20 mouse cellular contexts compared by ENCODE assay signal in genomic region chr6:106237046-106237948, GRCm38 (mm10).
A peak's percentile ranks its signal among the peaks of the same experiment; 100 is the strongest.
DNase-seq lines count a peak whose midpoint lies in the region; ATAC-seq lines count a peak whose summit lies in the region.
"Had no signal": no experiment of that assay in that cellular context is flagged by ENCODE, and none has a peak within 500 bp of the region (broad histone marks: within the 10 kb centered on the region; RNA-seq: fewer than 3 reads in every experiment).

No protein-coding gene starts in this region.

- no peak overlapping the region for H3K27ac ChIP-seq in forebrain, embryonic 12.5 days
- no peak overlapping the region for H3K27ac ChIP-seq in forebrain, embryonic 13.5 days
- no peak overlapping the region for H3K27ac ChIP-seq in kidney, embryonic 15.5 days
- no peak overlapping the region; the same call in 1 of the 2 replicates for H3K27ac ChIP-seq in neural tube, embryonic 14.5 days (ENCODE audit: low read depth, low read length)
- H3K27ac ChIP-seq in forebrain, embryonic 14.5 days (ENCODE audit: low read depth, low read length): no peak overlapping the region
- H3K27ac ChIP-seq: embryonic facial prominence, embryonic 15.5 days; gastrocnemius, adult 2 months; left cerebral cortex, adult 2 months; limb, embryonic 13.5 days had no signal

- 65% methylated on average over 12 of the region's 12 CpGs for WGBS in forebrain, embryonic 12.5 days
- WGBS in forebrain, embryonic 13.5 days: 65% methylated on average over 12 of the region's 12 CpGs
- 26% methylated on average over 12 of the region's 12 CpGs for WGBS in kidney, embryonic 15.5 days
- WGBS in neural tube, embryonic 14.5 days: 34% methylated on average over 12 of the region's 12 CpGs
- WGBS in forebrain, embryonic 14.5 days: 66% methylated on average over 12 of the region's 12 CpGs

- H3K9me3 ChIP-seq in forebrain, embryonic 12.5 days: no peaks in the 10 kb centered on the region
- H3K9me3 ChIP-seq in forebrain, embryonic 13.5 days (replicated peaks): no peaks in the 10 kb centered on the region
- no peaks in the 10 kb centered on the region for H3K9me3 ChIP-seq in kidney, embryonic 15.5 days (replicated peaks)
- no peaks in the 10 kb centered on the region for H3K9me3 ChIP-seq in neural tube, embryonic 14.5 days (ENCODE audit: control insufficient read depth, low read length)
- H3K9me3 ChIP-seq in forebrain, embryonic 14.5 days (replicated peaks; ENCODE audit: control insufficient read depth, low read length): no peaks in the 10 kb centered on the region
- H3K9me3 ChIP-seq: embryonic facial prominence, embryonic 15.5 days; limb, embryonic 13.5 days had no signal

- no peak overlapping the region for H3K9ac ChIP-seq in forebrain, embryonic 12.5 days
- no peak overlapping the region for H3K9ac ChIP-seq in forebrain, embryonic 13.5 days
- H3K9ac ChIP-seq in kidney, embryonic 15.5 days: no peak overlapping the region
- no peak overlapping the region for H3K9ac ChIP-seq in neural tube, embryonic 14.5 days (replicated peaks; ENCODE audit: low read depth, low read length)
- H3K9ac ChIP-seq in forebrain, embryonic 14.5 days (ENCODE audit: low read length): no peak overlapping the region
- H3K9ac ChIP-seq: embryonic facial prominence, embryonic 15.5 days; limb, embryonic 13.5 days; liver, postnatal 0 days had no signal

- no peak for DNase-seq in kidney, postnatal 10 days
- peak; percentile 11 for DNase-seq in mesoderm, embryonic 11.5 days (ENCODE audit: low read depth, low spot score)
- no peak for DNase-seq in forebrain, embryonic 14.5 days (ENCODE audit: low spot score)
- no peak for DNase-seq in thymus, postnatal 36 days
- DNase-seq: adrenal gland, postnatal 36 days; B cell, adult 2 months; gastrocnemius, adult 2 months; heart, adult 18-20 months; liver, postnatal 0 days; right cerebral cortex, postnatal 25 days; thymus, postnatal 4 days had no signal

- 0 out of 2 replicates have a peak, but pooled peaks have one; percentile 61 for ATAC-seq in forebrain, embryonic 12.5 days (ENCODE audit: low FRiP score)
- ATAC-seq in forebrain, embryonic 13.5 days: no peak
- peak; percentile 62; the same call in 1 of the 2 replicates for ATAC-seq in kidney, embryonic 15.5 days (replicated peaks; ENCODE audit: low FRiP score)
- peak; percentile 74 for ATAC-seq in neural tube, embryonic 14.5 days (ENCODE audit: low read depth)
- ATAC-seq in forebrain, embryonic 14.5 days: no peak
- ATAC-seq: inflammation-experienced regulatory T-cells, adult 6 months; liver, postnatal 0 days; Patski had no signal

- no peak overlapping the region for H3K4me2 ChIP-seq in forebrain, embryonic 12.5 days
- no peak overlapping the region for H3K4me2 ChIP-seq in forebrain, embryonic 13.5 days
- H3K4me2 ChIP-seq in kidney, embryonic 15.5 days: no peak overlapping the region
- H3K4me2 ChIP-seq in neural tube, embryonic 14.5 days (ENCODE audit: low read depth, low read length): no peak overlapping the region
- no peak overlapping the region for H3K4me2 ChIP-seq in forebrain, embryonic 14.5 days (ENCODE audit: low read length)
- H3K4me2 ChIP-seq: embryonic facial prominence, embryonic 15.5 days; limb, embryonic 13.5 days had no signal

- H3K4me3 ChIP-seq in forebrain, embryonic 12.5 days (replicated peaks): no peak overlapping the region
- H3K4me3 ChIP-seq in forebrain, embryonic 13.5 days: no peak overlapping the region
- no peak overlapping the region for H3K4me3 ChIP-seq in kidney, embryonic 15.5 days (replicated peaks)
- no peak overlapping the region for H3K4me3 ChIP-seq in neural tube, embryonic 14.5 days (ENCODE audit: low read depth, low read length)
- H3K4me3 ChIP-seq in forebrain, embryonic 14.5 days (ENCODE audit: low read depth, low read length): no peak overlapping the region
- H3K4me3 ChIP-seq: embryonic facial prominence, embryonic 15.5 days; gastrocnemius, adult 2 months; left cerebral cortex, adult 2 months; limb, embryonic 13.5 days had no signal

- H3K36me3 ChIP-seq in forebrain, embryonic 12.5 days (replicated peaks): no peaks in the 10 kb centered on the region
- no peaks in the 10 kb centered on the region for H3K36me3 ChIP-seq in forebrain, embryonic 13.5 days (ENCODE audit: poor library complexity, severe bottlenecking)
- H3K36me3 ChIP-seq in kidney, embryonic 15.5 days: no peaks in the 10 kb centered on the region
- no peaks in the 10 kb centered on the region for H3K36me3 ChIP-seq in neural tube, embryonic 14.5 days (ENCODE audit: control insufficient read depth, insufficient read depth, low read length)
- H3K36me3 ChIP-seq in forebrain, embryonic 14.5 days (ENCODE audit: control insufficient read depth, insufficient read depth, low read length): no peaks in the 10 kb centered on the region
- H3K36me3 ChIP-seq: embryonic facial prominence, embryonic 15.5 days; limb, embryonic 13.5 days had no signal

- H3K27me3 ChIP-seq in forebrain, embryonic 12.5 days: no peaks in the 10 kb centered on the region
- H3K27me3 ChIP-seq in forebrain, embryonic 13.5 days: no peaks in the 10 kb centered on the region
- no peaks in the 10 kb centered on the region for H3K27me3 ChIP-seq in kidney, embryonic 15.5 days
- no peaks in the 10 kb centered on the region for H3K27me3 ChIP-seq in neural tube, embryonic 14.5 days (ENCODE audit: control insufficient read depth, insufficient read depth, low read length)
- H3K27me3 ChIP-seq in forebrain, embryonic 14.5 days (replicated peaks; ENCODE audit: control insufficient read depth, insufficient read depth, low read length): no peaks in the 10 kb centered on the region
- H3K27me3 ChIP-seq: embryonic facial prominence, embryonic 15.5 days; limb, embryonic 13.5 days had no signal

- H3K4me1 ChIP-seq in forebrain, embryonic 12.5 days: no peaks in the 10 kb centered on the region
- no peaks in the 10 kb centered on the region for H3K4me1 ChIP-seq in forebrain, embryonic 13.5 days
- H3K4me1 ChIP-seq in kidney, embryonic 15.5 days: 0 out of 2 replicates have a peak, but pooled peaks cover 5% of the 10 kb centered on the region
- no peaks in the 10 kb centered on the region for H3K4me1 ChIP-seq in neural tube, embryonic 14.5 days (ENCODE audit: control insufficient read depth, insufficient read depth, low read length)
- H3K4me1 ChIP-seq in forebrain, embryonic 14.5 days (ENCODE audit: control insufficient read depth, insufficient read depth, low read length): no peaks in the 10 kb centered on the region
- H3K4me1 ChIP-seq: embryonic facial prominence, embryonic 15.5 days; limb, embryonic 13.5 days had no signal

Comparison
In these comparisons a context has a peak if more than half of its experiments do, and no peak if none do; other contexts are left out.
1. ATAC-seq: peak in forebrain, embryonic 12.5 days (single experiment), kidney, embryonic 15.5 days (single experiment) and neural tube, embryonic 14.5 days (single experiment); none in forebrain, embryonic 13.5 days (single experiment) and forebrain, embryonic 14.5 days (single experiment).